Mouse (Mus musculus) heart, embryonic 14.5 days (tissue): Measurements from ENCODE around the gene Rfc5. TPM values are rescaled to one million over a fixed set of nuclear protein-coding genes. Genes with fewer than 3 reads are reported as not detected.

Experiments used
- ATAC-seq: fragments of 200-750 bp; cut with Nextera tagmentation; 2 replicates; pipeline ENCODE4 v1.8.0; 2017; ENCODE audit warnings: low read depth, moderate TSS enrichment; ENCODE audit not compliant: insufficient number of reproducible peaks, insufficient read depth, low FRiP score
- H3K27ac ChIP-seq, 2 experiments: fragments of 200-500 bp in 1 of 2; fragments of 300-500 bp in 1 of 2; sonication (generic) in 1 of 2; replicated peaks in 1 of 2; 2 replicates each; pipeline ENCODE4 v1.5.1; 2012 to 2014; ENCODE audit warnings: low read depth in 2 of 2, low read length in 2 of 2, control low read depth in 1 of 2, mild to moderate bottlenecking in 1 of 2, mixed read lengths in 1 of 2; ENCODE audit not compliant: control insufficient read depth in 1 of 2, insufficient read depth in 1 of 2
- H3K27me3 ChIP-seq: fragments of 300-500 bp; sonication (generic); 2 replicates; pipeline ENCODE4 v1.6.1; 2014; ENCODE audit warnings: mild to moderate bottlenecking, low read length, control low read depth; ENCODE audit not compliant: control insufficient read depth, insufficient read depth
- H3K36me3 ChIP-seq: fragments of 300-500 bp; sonication (generic); 2 replicates; pipeline ENCODE4 v1.6.1; 2014; ENCODE audit warnings: mild to moderate bottlenecking, control low read depth, low read length, mixed read lengths; ENCODE audit not compliant: control insufficient read depth, insufficient read depth
- H3K4me1 ChIP-seq, 2 experiments: fragments of 200-500 bp in 1 of 2; fragments of 300-500 bp in 1 of 2; sonication (generic) in 1 of 2; 2 replicates each; pipeline ENCODE4 v1.6.1; 2012 to 2014; ENCODE audit warnings: low read length in 2 of 2, control low read depth in 1 of 2, mixed read lengths in 1 of 2; ENCODE audit not compliant: control insufficient read depth in 2 of 2, insufficient read depth in 2 of 2
- H3K4me2 ChIP-seq: fragments of 300-500 bp; sonication (generic); 2 replicates; pipeline ENCODE4 v1.6.1; 2014; ENCODE audit warnings: mild to moderate bottlenecking, low read length
- H3K4me3 ChIP-seq, 2 experiments: fragments of 200-500 bp in 1 of 2; fragments of 300-500 bp in 1 of 2; sonication (generic) in 1 of 2; 2 replicates each; pipeline ENCODE4 v1.5.1; 2012 to 2014; ENCODE audit warnings: low read length in 2 of 2, mild to moderate bottlenecking in 2 of 2, control low read depth in 1 of 2, low read depth in 1 of 2, moderate library complexity in 1 of 2; ENCODE audit not compliant: control insufficient read depth in 1 of 2, insufficient read depth in 1 of 2
- H3K9ac ChIP-seq: fragments of 300-500 bp; sonication (generic); 2 replicates; pipeline ENCODE4 v1.6.1; 2014; ENCODE audit warnings: mild to moderate bottlenecking, low read length
- H3K9me3 ChIP-seq: fragments of 300-500 bp; sonication (generic); 2 replicates; pipeline ENCODE4 v1.6.1; 2016; ENCODE audit warnings: low read length, control low read depth; ENCODE audit not compliant: control insufficient read depth
- WGBS: fragments of 180-500 bp; shearing (Covaris S2); extraction: QIAGEN DNeasy Blood & Tissue Kit; methylation state at CpG from one replicate; pipeline ENCODE4 v1.1.7; 2014; 5-methylcytosine and 5-hydroxymethylcytosine counted together
- polyA plus RNA-seq: library from polyadenylated mRNA; unstranded; fragments of >200 nt; fragmentation: Nextera tagmentation; extraction: Ambion mirVana; gene quantifications from 2 replicates; pipeline ENCODE4 v1.2.1, GENCODE M21; 2014

Rfc5 gene
- polyA plus RNA-seq, 1 experiment from 2014 or later = 54.5 TPM

GRCm38 (mm10) chr5:117357129-117357477 is 31.7 kb downstream of the Rfc5 start, which contains the start of gene Wsb2:
TSS of gene Wsb2 (plus strand) at chr5:117357304.
- H3K27me3 ChIP-seq = no peaks in the 10 kb centered on the region
- peaks cover 29 to 49% of the 10 kb centered on the region in 2 experiments for H3K4me1 ChIP-seq
- under 1% methylated on average over 32 of the region's 54 CpGs for WGBS
- peaks cover 16% of the 10 kb centered on the region for H3K36me3 ChIP-seq
- H3K4me3 ChIP-seq = peak within 1 kb of the TSS; percentile 94 to 97
- peak; percentile 69 for ATAC-seq
- H3K9me3 ChIP-seq = no peaks in the 10 kb centered on the region
- peak within 1 kb of the TSS; percentile 91 to 97 for H3K27ac ChIP-seq
- peak within 1 kb of the TSS; percentile 97 for H3K9ac ChIP-seq
- peak within 1 kb of the TSS; percentile 88 for H3K4me2 ChIP-seq

GRCm38 (mm10) chr5:117356365-117357128 is 32.3 kb downstream of the Rfc5 start:
- Histone ChIP-seq H3K4me2 (peak overlapping the region; percentile 88), H3K9me3 (no peaks in the 10 kb centered on the region), H3K4me1 (peaks cover 27 to 44% of the 10 kb centered on the region in 2 experiments), H3K27ac (peak overlapping the region; percentile 91 to 97), H3K9ac (peak overlapping the region; percentile 97), H3K36me3 (peaks cover 20% of the 10 kb centered on the region), H3K4me3 (peak overlapping the region; percentile 54 to 97), H3K27me3 (no peaks in the 10 kb centered on the region)
- WGBS = under 1% methylated on average over 19 of the region's 24 CpGs
- peak; percentile 29 for ATAC-seq

- WGBS = 40% methylated on average over 14 of the region's 14 CpGs
- Histone ChIP-seq H3K27me3 (no peaks in the 10 kb centered on the region), H3K9ac (peak overlapping the region; percentile 97), H3K9me3 (no peaks in the 10 kb centered on the region), H3K27ac (peak overlapping the region; percentile 91 to 97), H3K4me3 (peak overlapping the region; percentile 54 to 97; a peak in 3 of 4 replicates), H3K4me2 (peak overlapping the region; percentile 88), H3K4me1 (peaks cover 22 to 36% of the 10 kb centered on the region in 2 experiments), H3K36me3 (peaks cover 20% of the 10 kb centered on the region)
- no peak for ATAC-seq
These were observed 33.1 kb downstream of the Rfc5 start for GRCm38 (mm10) chr5:117355648-117356303.

- no peak overlapping the region for H3K4me3 ChIP-seq
- no peak overlapping the region for H3K4me2 ChIP-seq
- no peak for ATAC-seq
- H3K36me3 ChIP-seq = peaks cover 16% of the 10 kb centered on the region; the same call in 1 of the 2 replicates
- 67% methylated on average over 8 of the region's 8 CpGs for WGBS
- peaks cover 11 to 20% of the 10 kb centered on the region in 2 experiments for H3K4me1 ChIP-seq
- no peak overlapping the region for H3K9ac ChIP-seq
- no peak overlapping the region for H3K27ac ChIP-seq
- H3K9me3 ChIP-seq = no peaks in the 10 kb centered on the region
- no peaks in the 10 kb centered on the region for H3K27me3 ChIP-seq
These were observed 34.7 kb downstream of the Rfc5 start for GRCm38 (mm10) chr5:117354121-117354520.

- no peaks in the 10 kb centered on the region for H3K9me3 ChIP-seq
- H3K4me3 ChIP-seq = no peak overlapping the region
- peaks cover 28% of the 10 kb centered on the region for H3K36me3 ChIP-seq
- H3K9ac ChIP-seq = no peak overlapping the region
- no peak overlapping the region for H3K4me2 ChIP-seq
- WGBS = 38% methylated on average over 19 of the region's 19 CpGs
- ATAC-seq = no peak
- H3K4me1 ChIP-seq = no peaks in the 10 kb centered on the region
- no peaks in the 10 kb centered on the region for H3K27me3 ChIP-seq
- H3K27ac ChIP-seq = no peak overlapping the region
These were observed 40.6 kb downstream of the Rfc5 start for GRCm38 (mm10) chr5:117348279-117348678.

GRCm38 (mm10) chr5:117347838-117348237 is 41.0 kb downstream of the Rfc5 start:
- H3K4me2 ChIP-seq = no peak overlapping the region
- no peak overlapping the region for H3K4me3 ChIP-seq
- no peak overlapping the region for H3K27ac ChIP-seq
- H3K9ac ChIP-seq = no peak overlapping the region
- no peaks in the 10 kb centered on the region for H3K27me3 ChIP-seq
- WGBS = 96% methylated on average over 2 of the region's 2 CpGs
- peaks cover 24% of the 10 kb centered on the region for H3K36me3 ChIP-seq
- no peaks in the 10 kb centered on the region for H3K9me3 ChIP-seq
- no peaks in the 10 kb centered on the region for H3K4me1 ChIP-seq
- no peak for ATAC-seq

- peaks cover 20% of the 10 kb centered on the region for H3K36me3 ChIP-seq
- WGBS = 67% methylated on average over 5 of the region's 5 CpGs
These were observed 41.8 kb downstream of the Rfc5 start for GRCm38 (mm10) chr5:117347011-117347410.

More at GRCm38 (mm10) chr5:117347011-117347410, 41.8 kb downstream of the Rfc5 start:
- Histone ChIP-seq H3K4me2 (no peak overlapping the region), H3K27me3 (no peaks in the 10 kb centered on the region), H3K9me3 (no peaks in the 10 kb centered on the region), H3K4me3 (no peak overlapping the region), H3K27ac (no peak overlapping the region), H3K4me1 (no peaks in the 10 kb centered on the region), H3K9ac (no peak overlapping the region)
- no peak for ATAC-seq
